Mouse (Mus musculus) olfactory bulb, adult 2 months (tissue): ENCODE measurements at regions not wholly inside any gene's neighbourhood (a gene's known extent, or its start where the extent isn't known, plus 50 kb on each side); places are given as distances from the start of the nearest gene placed in this dataset.

ENCODE experiments used
- CTCF ChIP-seq: fragments of 200-500 bp; IDR thresholded peaks from 2 replicates; pipeline ENCODE4 v1.5.1; 2012; ENCODE audit warnings: low read depth, mild to moderate bottlenecking, low read length, moderate library complexity; ENCODE audit not compliant: insufficient read depth
- POLR2A ChIP-seq: fragments of 200-500 bp; IDR thresholded peaks from 2 replicates; pipeline ENCODE4 v1.6.1; 2012; ENCODE audit warnings: mild to moderate bottlenecking, low read depth, low read length, moderate library complexity; ENCODE audit not compliant: insufficient read depth

- TF ChIP-seq POLR2A (no peak), CTCF (no peak)
Observed at GRCm38 (mm10) chr3:149084861-149085598, 94.7 kb upstream of the Adgrl2 start.
